Mouse (Mus musculus): ENCODE results near the gene Nupl1. TPM values are rescaled to one million over a fixed set of nuclear protein-coding genes. Genes with fewer than 3 reads are reported as not detected.
A peak's percentile ranks its signal among the peaks of the same experiment; 100 is the strongest.

Gene Nupl1
- total RNA-seq, 2 experiments from 2014 or later, result not detected

- peak in 1 of 2 experiments; percentile 11 for DNase-seq
Observed at GRCm38 (mm10) chr14:60238551-60238950, 12.7 kb downstream of the Nupl1 start.

- DNase-seq, result no peak
Observed at GRCm38 (mm10) chr14:60219886-60220285, 31.3 kb downstream of the Nupl1 start.

- DNase-seq, result no peak
Observed at GRCm38 (mm10) chr14:60217616-60218015, 33.6 kb downstream of the Nupl1 start.

- no peak for DNase-seq
Observed at GRCm38 (mm10) chr14:60216125-60216524, 35.1 kb downstream of the Nupl1 start.

- DNase-seq, result no peak
Observed at GRCm38 (mm10) chr14:60215000-60215399, 36.2 kb downstream of the Nupl1 start.

GRCm38 (mm10) chr14:60214040-60214439, 37.2 kb downstream of the Nupl1 start:
- no peak for DNase-seq

- DNase-seq, result no peak
Observed at GRCm38 (mm10) chr14:60209166-60209565, 42.1 kb downstream of the Nupl1 start.

GRCm38 (mm10) chr14:60204993-60205392, 46.2 kb downstream of the Nupl1 start:
- no peak for DNase-seq

GRCm38 (mm10) chr14:60196884-60197283, 54.3 kb downstream of the Nupl1 start, which contains the start of gene Atp8a2:
Gene Atp8a2, minus strand, starts transcription at chr14:60197179.
- DNase-seq, result peak; percentile 16 to 18

- DNase-seq, result no peak
Observed at GRCm38 (mm10) chr14:60195999-60196398, 55.2 kb downstream of the Nupl1 start.

- no peak for DNase-seq
Observed at GRCm38 (mm10) chr14:60194606-60195005, 56.6 kb downstream of the Nupl1 start.

- peak; percentile 18 to 49 for DNase-seq
Observed at GRCm38 (mm10) chr14:60189771-60190170, 61.5 kb downstream of the Nupl1 start.

- DNase-seq, result no peak
Observed at GRCm38 (mm10) chr14:60188201-60188825, 62.9 kb downstream of the Nupl1 start.

- DNase-seq, result no peak
Observed at GRCm38 (mm10) chr14:60181306-60181705, 69.9 kb downstream of the Nupl1 start.

- DNase-seq, result no peak
Observed at GRCm38 (mm10) chr14:60178571-60178955, 72.7 kb downstream of the Nupl1 start.

GRCm38 (mm10) chr14:60177614-60178570, 73.3 kb downstream of the Nupl1 start:
- DNase-seq, result no peak

- peak; percentile 29 to 30 for DNase-seq
Observed at GRCm38 (mm10) chr14:60176891-60177613, 74.2 kb downstream of the Nupl1 start.

- no peak for DNase-seq
Observed at GRCm38 (mm10) chr14:60176469-60176890, 74.8 kb downstream of the Nupl1 start.

GRCm38 (mm10) chr14:60172286-60173055, 78.8 kb downstream of the Nupl1 start:
- DNase-seq, result peak in 1 of 2 experiments; percentile 35

- no peak for DNase-seq
Observed at GRCm38 (mm10) chr14:60170845-60171610, 80.2 kb downstream of the Nupl1 start.

- DNase-seq, result no peak
Observed at GRCm38 (mm10) chr14:60163367-60163766, 87.9 kb downstream of the Nupl1 start.
